Mouse (Mus musculus): ENCODE measurements around the gene Rbm34. TPM values are rescaled to one million over a fixed set of nuclear protein-coding genes. Genes with fewer than 3 reads are reported as not detected.

Rbm34 gene
- polyA plus RNA-seq, 1 experiment from 2014 or later, result 26.7 TPM

DNA sequence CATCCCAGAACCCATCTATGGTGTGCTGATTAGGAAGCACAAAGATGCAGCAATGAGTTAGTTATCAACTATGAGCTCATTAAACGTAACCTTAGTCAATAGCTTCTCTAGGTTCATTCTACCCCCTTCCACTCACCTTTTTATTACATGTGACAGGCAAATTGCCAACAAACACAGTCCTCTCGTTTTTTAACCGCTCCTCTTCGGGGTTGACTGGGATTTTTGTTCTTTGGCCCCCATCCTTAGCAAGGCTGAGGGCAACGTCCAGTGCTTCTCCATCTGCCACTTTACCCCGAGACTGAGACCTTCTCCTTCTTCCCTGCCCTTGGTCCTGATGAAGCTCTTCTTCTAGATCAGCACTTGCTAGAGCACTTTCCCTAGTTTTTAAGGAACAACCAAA, 5.6 kb downstream of the Rbm34 start:
- ATAC-seq, result no peak
- in situ Hi-C loops (cut with MboI; ENCODE audit: low pct_unique_long_range_greater_than_20kb), result loop anchor here (25.0 kb wide), 1 partner anchor 1028 kb away; no protein-coding TSS in a partner anchor
- TF ChIP-seq CTCF (IDR thresholded peaks at IDR 0.05), result no peak
- no peaks in the 10 kb centered on the region for H3K27me3 ChIP-seq
- no peak for DNase-seq (ENCODE audit: low read depth, low spot score)
- ChIA-PET CTCF (interaction anchor here (1.0 to 1.5 kb wide), 2 partner anchors 9 to 26 kb away, joined by 3 read pairs; no protein-coding TSS in a partner anchor), POLR2A (no interaction called here)

DNA sequence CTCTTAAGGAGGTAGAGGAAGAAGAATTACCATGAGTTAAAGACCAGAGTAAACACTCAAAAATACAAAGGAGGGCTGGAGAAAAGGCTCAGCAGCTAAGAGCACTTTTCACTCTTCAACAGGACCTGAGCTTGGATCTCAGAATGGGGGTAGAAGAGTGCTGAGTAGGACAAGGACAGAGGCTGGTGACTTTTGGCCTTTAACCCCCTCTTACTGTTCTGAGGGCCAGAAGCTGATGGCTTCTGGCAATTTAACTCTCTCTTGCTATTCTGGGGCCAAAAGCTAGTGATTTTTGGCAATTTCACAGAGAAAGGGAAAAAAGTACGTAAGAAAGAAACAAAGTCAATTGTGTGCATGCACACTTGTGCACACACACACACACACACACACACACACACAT, 8.0 kb downstream of the Rbm34 start:
- CTCF ChIA-PET, result interaction anchor here (0.9 to 1.3 kb wide), 2 partner anchors 12 to 35 kb away, joined by 3 to 4 read pairs; no protein-coding TSS in a partner anchor
- H3K27me3 ChIP-seq, result no peaks in the 10 kb centered on the region
- no peak for ATAC-seq
- DNase-seq (ENCODE audit: low read depth, low spot score), result no peak
- no peak for TF ChIP-seq CTCF (IDR thresholded peaks at IDR 0.05)
- POLR2A ChIA-PET, result no interaction called here
- in situ Hi-C loops (cut with MboI; ENCODE audit: low pct_unique_long_range_greater_than_20kb), result loop anchor here (25.0 kb wide), 1 partner anchor 1026 kb away; no protein-coding TSS in a partner anchor

DNA sequence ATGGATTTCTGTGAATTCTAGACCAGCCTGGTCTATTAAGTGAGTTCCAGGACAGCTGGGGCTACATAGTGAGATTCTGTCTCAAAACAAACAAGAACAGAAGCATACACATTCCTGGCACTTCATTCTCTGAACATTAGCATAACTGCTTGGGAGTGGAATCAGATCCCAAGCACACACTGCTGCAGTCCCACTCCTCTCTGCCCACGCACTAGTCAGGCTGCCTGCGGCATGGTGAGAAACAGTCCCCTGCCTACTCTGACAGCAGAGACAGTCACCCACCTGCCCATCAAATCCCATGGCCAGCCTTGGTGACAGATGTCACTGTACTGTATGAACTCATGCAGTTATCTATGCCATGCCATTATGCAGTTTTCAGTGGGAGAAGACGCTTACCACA, 9.4 kb downstream of the Rbm34 start:
- no peaks in the 10 kb centered on the region for H3K27me3 ChIP-seq
- ATAC-seq (no peak), DNase-seq (ENCODE audit: low read depth, low spot score) (no peak)
- CTCF ChIA-PET, result no interaction called here
- POLR2A ChIA-PET, result no interaction called here
- in situ Hi-C loops (cut with MboI; ENCODE audit: low pct_unique_long_range_greater_than_20kb), result loop anchor here (25.0 kb wide), 1 partner anchor 1024 kb away; no protein-coding TSS in a partner anchor
- TF ChIP-seq CTCF (IDR thresholded peaks at IDR 0.05), result no peak

- in situ Hi-C loops (cut with MboI; ENCODE audit: low pct_unique_long_range_greater_than_20kb), result loop anchor here (25.0 kb wide), 1 partner anchor 1015 kb away; no protein-coding TSS in a partner anchor
- POLR2A ChIA-PET, result interaction anchor here (0.5 kb wide), 1 partner anchor 464 kb away, joined by 3 read pairs; no protein-coding TSS in a partner anchor
- CTCF ChIA-PET, result interaction anchor here (1.6 kb wide), 1 partner anchor 19 kb away, joined by 5 read pairs; the partner anchor contains the start of gene Rbm34
- DNase-seq (ENCODE audit: low read depth, low spot score) (no peak), ATAC-seq (no peak)
- no peaks in the 10 kb centered on the region for H3K27me3 ChIP-seq
- TF ChIP-seq CTCF (IDR thresholded peaks at IDR 0.05), result no peak
These were observed 18.8 kb downstream of the Rbm34 start for GRCm38 (mm10) chr8:126951900-126952636.

- no peak for TF ChIP-seq CTCF (IDR thresholded peaks at IDR 0.05)
- ATAC-seq, result no peak
- POLR2A ChIA-PET, result no interaction called here
These were observed 21.3 kb downstream of the Rbm34 start for GRCm38 (mm10) chr8:126949527-126949926.

GRCm38 (mm10) chr8:126946444-126946843, 24.4 kb downstream of the Rbm34 start:
- ATAC-seq, result no peak
- no peaks in the 10 kb centered on the region for H3K27me3 ChIP-seq
- no peak for DNase-seq (ENCODE audit: low read depth, low spot score)
- in situ Hi-C loops (cut with MboI; ENCODE audit: low pct_unique_long_range_greater_than_20kb), result no loop called here
- TF ChIP-seq CTCF (IDR thresholded peaks at IDR 0.05), result no peak
- POLR2A ChIA-PET, result interaction anchor here (0.6 to 1.3 kb wide), 6 partner anchors 10 to 21 kb away, joined by 3 to 11 read pairs (median 4); no protein-coding TSS in a partner anchor
- CTCF ChIA-PET, result no interaction called here

More at GRCm38 (mm10) chr8:126949527-126949926, 21.3 kb downstream of the Rbm34 start:
- CTCF ChIA-PET, result interaction anchor here (1.9 kb wide), 1 partner anchor 13 kb away, joined by 4 read pairs; no protein-coding TSS in a partner anchor
- no peaks in the 10 kb centered on the region for H3K27me3 ChIP-seq
- in situ Hi-C loops (cut with MboI; ENCODE audit: low pct_unique_long_range_greater_than_20kb), result no loop called here
- no peak for DNase-seq (ENCODE audit: low read depth, low spot score)

GRCm38 (mm10) chr8:126945730-126946163, 25.1 kb downstream of the Rbm34 start, which contains the start of gene Tomm20:
TSS of gene Tomm20 (minus strand) at chr8:126945844.
- POLR2A ChIA-PET, result interaction anchor here (0.6 to 1.3 kb wide), 4 partner anchors 10 to 461 kb away, joined by 3 to 11 read pairs (median 6); no protein-coding TSS in a partner anchor
- no peaks in the 10 kb centered on the region for H3K27me3 ChIP-seq
- no peak for TF ChIP-seq CTCF (IDR thresholded peaks at IDR 0.05)
- CTCF ChIA-PET, result interaction anchor here (1.1 kb wide), 1 partner anchor 10 kb away, joined by 3 read pairs; no protein-coding TSS in a partner anchor
- ATAC-seq (peak; percentile 80), DNase-seq (ENCODE audit: low read depth, low spot score) (peak; percentile 91)
- in situ Hi-C loops (cut with MboI; ENCODE audit: low pct_unique_long_range_greater_than_20kb), result no loop called here

- TF ChIP-seq CTCF (IDR thresholded peaks at IDR 0.05), result no peak
- CTCF ChIA-PET, result interaction anchor here (1.1 to 1.2 kb wide), 2 partner anchors 9 to 14 kb away, joined by 3 to 4 read pairs; no protein-coding TSS in a partner anchor
- DNase-seq (ENCODE audit: low read depth, low spot score), result no peak
- in situ Hi-C loops (cut with MboI; ENCODE audit: low pct_unique_long_range_greater_than_20kb), result no loop called here
- ATAC-seq, result peak; percentile 49
- POLR2A ChIA-PET, result interaction anchor here (0.6 to 1.3 kb wide), 3 partner anchors 16 to 462 kb away, joined by 3 to 8 read pairs (median 5); no protein-coding TSS in a partner anchor
- no peaks in the 10 kb centered on the region for H3K27me3 ChIP-seq
These were observed 25.8 kb downstream of the Rbm34 start for GRCm38 (mm10) chr8:126944781-126945691.

- in situ Hi-C loops (cut with MboI; ENCODE audit: low pct_unique_long_range_greater_than_20kb), result no loop called here
- no peak for TF ChIP-seq CTCF (IDR thresholded peaks at IDR 0.05)
- ATAC-seq (no peak), DNase-seq (ENCODE audit: low read depth, low spot score) (no peak)
- ChIA-PET POLR2A (interaction anchor here (0.8 kb wide), 1 partner anchor 14 kb away, joined by 3 read pairs; no protein-coding TSS in a partner anchor), CTCF (interaction anchor here (1.2 kb wide), 1 partner anchor 13 kb away, joined by 4 read pairs; no protein-coding TSS in a partner anchor)
- no peaks in the 10 kb centered on the region for H3K27me3 ChIP-seq
These were observed 27.3 kb downstream of the Rbm34 start for GRCm38 (mm10) chr8:126943565-126943964.

- no peak for DNase-seq (ENCODE audit: low read depth, low spot score)
- TF ChIP-seq CTCF (IDR thresholded peaks at IDR 0.05), result no peak
- ChIA-PET CTCF (interaction anchor here (1.0 kb wide), 1 partner anchor 35 kb away, joined by 3 read pairs; no protein-coding TSS in a partner anchor), POLR2A (no interaction called here)
- in situ Hi-C loops (cut with MboI; ENCODE audit: low pct_unique_long_range_greater_than_20kb), result no loop called here
- no peak for ATAC-seq
- no peaks in the 10 kb centered on the region for H3K27me3 ChIP-seq
These were observed 33.5 kb downstream of the Rbm34 start for GRCm38 (mm10) chr8:126937337-126937736.

Measured in Patski (cell line).